In genomic region chr8:26384305-26384993, GRCm38 (mm10) we compare ENCODE assay signal across 8 mouse cellular contexts.
DNase-seq lines count a peak whose midpoint lies in the region; ATAC-seq lines count a peak whose summit lies in the region.

No protein-coding gene starts in this region.

- ATAC-seq in forebrain, embryonic 14.5 days = no peak
- peak; percentile 81 for ATAC-seq in intestine, embryonic 14.5 days (replicated peaks; ENCODE audit: low FRiP score, low TSS enrichment, low read depth)
- peak; percentile 66; the same call in 1 of the 2 replicates for ATAC-seq in lung, embryonic 16.5 days (ENCODE audit: low read depth)

- H3K4me3 ChIP-seq in forebrain, embryonic 14.5 days (ENCODE audit: low read depth, low read length) = no peak overlapping the region
- no peak overlapping the region for H3K4me3 ChIP-seq in intestine, embryonic 14.5 days (ENCODE audit: low read depth, low read length)
- no peak overlapping the region for H3K4me3 ChIP-seq in lung, embryonic 16.5 days (ENCODE audit: low read length)

- H3K27ac ChIP-seq in forebrain, embryonic 14.5 days (ENCODE audit: low read depth, low read length) = no peak overlapping the region
- H3K27ac ChIP-seq in intestine, embryonic 14.5 days (ENCODE audit: low read depth) = no peak overlapping the region
- no peak overlapping the region for H3K27ac ChIP-seq in lung, embryonic 16.5 days (ENCODE audit: low read length)

- 8% methylated on average over 3 of the region's 3 CpGs for WGBS in forebrain, embryonic 14.5 days
- WGBS in intestine, embryonic 14.5 days = 11% methylated on average over 3 of the region's 3 CpGs
- 8% methylated on average over 3 of the region's 3 CpGs for WGBS in lung, embryonic 16.5 days

- intact Hi-C loops in left cerebral cortex, postnatal 4 days (cut with DNase I) = loop anchor here (5.0 kb wide), 1 partner anchor 598 kb away; no protein-coding TSS in a partner anchor
- intact Hi-C loops in left cerebral cortex, postnatal 14 days (cut with DNase I) = no loop called here

- H3K27me3 ChIP-seq in forebrain, embryonic 14.5 days (replicated peaks; ENCODE audit: control insufficient read depth, insufficient read depth, low read length) = no peaks in the 10 kb centered on the region
- H3K27me3 ChIP-seq in intestine, embryonic 14.5 days (replicated peaks; ENCODE audit: control insufficient read depth, insufficient read depth, low read length) = no peaks in the 10 kb centered on the region
- H3K27me3 ChIP-seq in lung, embryonic 16.5 days (ENCODE audit: control insufficient read depth, insufficient read depth, low read depth, low read length) = no peaks in the 10 kb centered on the region

- H3K4me2 ChIP-seq in forebrain, embryonic 14.5 days (ENCODE audit: low read length) = no peak overlapping the region
- H3K4me2 ChIP-seq in intestine, embryonic 14.5 days (ENCODE audit: low read length) = no peak overlapping the region
- no peak overlapping the region for H3K4me2 ChIP-seq in lung, embryonic 16.5 days (ENCODE audit: low read depth, low read length)

- no peaks in the 10 kb centered on the region for H3K36me3 ChIP-seq in forebrain, embryonic 14.5 days (ENCODE audit: control insufficient read depth, insufficient read depth, low read length)
- no peaks in the 10 kb centered on the region for H3K36me3 ChIP-seq in intestine, embryonic 14.5 days (ENCODE audit: control insufficient read depth, insufficient read depth, low read length)
- H3K36me3 ChIP-seq in lung, embryonic 16.5 days (ENCODE audit: control insufficient read depth, insufficient read depth, low read length) = no peaks in the 10 kb centered on the region

- no peak overlapping the region for H3K9ac ChIP-seq in forebrain, embryonic 14.5 days (ENCODE audit: low read length)
- H3K9ac ChIP-seq in intestine, embryonic 14.5 days (ENCODE audit: low read length) = no peak overlapping the region
- no peak overlapping the region for H3K9ac ChIP-seq in lung, embryonic 16.5 days (ENCODE audit: low read length)

- no peaks in the 10 kb centered on the region for H3K4me1 ChIP-seq in forebrain, embryonic 14.5 days (ENCODE audit: control insufficient read depth, insufficient read depth, low read length)
- H3K4me1 ChIP-seq in intestine, embryonic 14.5 days (replicated peaks; ENCODE audit: control insufficient read depth, insufficient read depth, low read length) = peaks cover 9% of the 10 kb centered on the region
- no peaks in the 10 kb centered on the region; the same call in 1 of the 2 replicates for H3K4me1 ChIP-seq in lung, embryonic 16.5 days (replicated peaks; ENCODE audit: control insufficient read depth, insufficient read depth, low read length)

- peak; percentile 5 for DNase-seq in left cerebral cortex, postnatal 4 days
- DNase-seq in left cerebral cortex, postnatal 14 days (ENCODE audit: low spot score in 2 of 2) = no peak
- peak; percentile 10 for DNase-seq in forebrain, embryonic 14.5 days (ENCODE audit: low spot score)
- DNase-seq in intestine, embryonic 14.5 days (ENCODE audit: low spot score) = peak; percentile 69
- DNase-seq in yolk sac, embryonic 10.5 days (ENCODE audit: low spot score) = peak; percentile 34
- DNase-seq in cerebellum, adult 11-12 months = no peak
- no peak for DNase-seq in cerebellum, adult 18-20 months

- no peaks in the 10 kb centered on the region for H3K9me3 ChIP-seq in forebrain, embryonic 14.5 days (replicated peaks; ENCODE audit: control insufficient read depth, low read length)
- H3K9me3 ChIP-seq in intestine, embryonic 14.5 days (ENCODE audit: control insufficient read depth, low read length) = no peaks in the 10 kb centered on the region
- no peaks in the 10 kb centered on the region for H3K9me3 ChIP-seq in lung, embryonic 16.5 days (ENCODE audit: control insufficient read depth, low read length)

Comparison
In these comparisons a context has a peak if more than half of its experiments do, and no peak if none do; other contexts are left out.
1. DNase-seq: peak in left cerebral cortex, postnatal 4 days (single experiment), forebrain, embryonic 14.5 days (single experiment), intestine, embryonic 14.5 days (single experiment) and yolk sac, embryonic 10.5 days (single experiment); none in left cerebral cortex, postnatal 14 days (0 of 2), cerebellum, adult 11-12 months (single experiment) and cerebellum, adult 18-20 months (0 of 2).